Mouse (Mus musculus): Measurements from ENCODE around the gene Fam78b. TPM values are rescaled to one million over a fixed set of nuclear protein-coding genes. Genes with fewer than 3 reads are reported as not detected.

Gene Fam78b
- polyA plus RNA-seq, 1 experiment = 1.6 TPM

GRCm38 (mm10) chr1:167094589-167095148 lies 93.5 kb downstream of the Fam78b start:
- no peak overlapping the region for H3K27ac ChIP-seq (ENCODE audit: control insufficient read depth, insufficient read depth, low read length)
- no peaks in the 10 kb centered on the region for H3K36me3 ChIP-seq (ENCODE audit: control insufficient read depth, insufficient read depth, low read length)
- no peak overlapping the region for H3K4me3 ChIP-seq (ENCODE audit: control insufficient read depth, insufficient read depth, low read length)
- no peak for DNase-seq
- no peaks in the 10 kb centered on the region for H3K27me3 ChIP-seq (ENCODE audit: control insufficient read depth, insufficient read depth, low read length)
- TF ChIP-seq POLR2A (IDR thresholded peaks at IDR 0.05; ENCODE audit: control insufficient read depth, extremely low read depth, insufficient read depth, low read length, poor library complexity) (no peak), CTCF (IDR thresholded peaks at IDR 0.05; ENCODE audit: borderline replicate concordance, control insufficient read depth, extremely low read depth, insufficient read depth, low read length, poor library complexity) (no peak)
- WGBS = 86% methylated on average over 10 of the region's 10 CpGs
- no peaks in the 10 kb centered on the region for H3K4me1 ChIP-seq (replicated peaks; ENCODE audit: control insufficient read depth, insufficient read depth, low read length)

- Histone ChIP-seq H3K27me3 (ENCODE audit: control insufficient read depth, insufficient read depth, low read length) (no peaks in the 10 kb centered on the region), H3K4me1 (replicated peaks; ENCODE audit: control insufficient read depth, insufficient read depth, low read length) (no peaks in the 10 kb centered on the region), H3K27ac (ENCODE audit: control insufficient read depth, insufficient read depth, low read length) (no peak overlapping the region), H3K36me3 (ENCODE audit: control insufficient read depth, insufficient read depth, low read length) (no peaks in the 10 kb centered on the region), H3K4me3 (ENCODE audit: control insufficient read depth, insufficient read depth, low read length) (no peak overlapping the region)
- 90% methylated on average over 7 of the region's 7 CpGs for WGBS
- DNase-seq = no peak
- TF ChIP-seq POLR2A (IDR thresholded peaks at IDR 0.05; ENCODE audit: control insufficient read depth, extremely low read depth, insufficient read depth, low read length, poor library complexity) (no peak), CTCF (IDR thresholded peaks at IDR 0.05; ENCODE audit: borderline replicate concordance, control insufficient read depth, extremely low read depth, insufficient read depth, low read length, poor library complexity) (no peak)
Measured at GRCm38 (mm10) chr1:167098741-167099140, 97.5 kb downstream of the Fam78b start.

- Histone ChIP-seq H3K27me3 (ENCODE audit: control insufficient read depth, insufficient read depth, low read length) (no peaks in the 10 kb centered on the region), H3K36me3 (ENCODE audit: control insufficient read depth, insufficient read depth, low read length) (no peaks in the 10 kb centered on the region), H3K4me1 (replicated peaks; ENCODE audit: control insufficient read depth, insufficient read depth, low read length) (no peaks in the 10 kb centered on the region), H3K27ac (ENCODE audit: control insufficient read depth, insufficient read depth, low read length) (no peak overlapping the region), H3K4me3 (ENCODE audit: control insufficient read depth, insufficient read depth, low read length) (no peak overlapping the region)
- 42% methylated on average over 8 of the region's 8 CpGs for WGBS
- no peak for DNase-seq
- TF ChIP-seq CTCF (IDR thresholded peaks at IDR 0.05; ENCODE audit: borderline replicate concordance, control insufficient read depth, extremely low read depth, insufficient read depth, low read length, poor library complexity) = no peak
- TF ChIP-seq POLR2A (IDR thresholded peaks at IDR 0.05; ENCODE audit: control insufficient read depth, extremely low read depth, insufficient read depth, low read length, poor library complexity) = no peak
Measured at GRCm38 (mm10) chr1:167102046-167102445, 100.8 kb downstream of the Fam78b start.

GRCm38 (mm10) chr1:167102566-167102965 lies 101.3 kb downstream of the Fam78b start:
- WGBS = 59% methylated on average over 9 of the region's 9 CpGs
- H3K27ac ChIP-seq (ENCODE audit: control insufficient read depth, insufficient read depth, low read length) = no peak overlapping the region

GRCm38 (mm10) chr1:167104956-167105626 lies 103.9 kb downstream of the Fam78b start:
- no peak for TF ChIP-seq CTCF (IDR thresholded peaks at IDR 0.05; ENCODE audit: borderline replicate concordance, control insufficient read depth, extremely low read depth, insufficient read depth, low read length, poor library complexity)
- no peak for TF ChIP-seq POLR2A (IDR thresholded peaks at IDR 0.05; ENCODE audit: control insufficient read depth, extremely low read depth, insufficient read depth, low read length, poor library complexity)
- 74% methylated on average over 5 of the region's 5 CpGs for WGBS
- no peak for DNase-seq

More at GRCm38 (mm10) chr1:167102566-167102965, 101.3 kb downstream of the Fam78b start:
- peak overlapping the region; percentile 11; the same call in 1 of the 2 replicates for H3K4me3 ChIP-seq (ENCODE audit: control insufficient read depth, insufficient read depth, low read length)
- H3K4me1 ChIP-seq (replicated peaks; ENCODE audit: control insufficient read depth, insufficient read depth, low read length) = no peaks in the 10 kb centered on the region
- no peak for DNase-seq
- no peaks in the 10 kb centered on the region for H3K36me3 ChIP-seq (ENCODE audit: control insufficient read depth, insufficient read depth, low read length)
- TF ChIP-seq POLR2A (IDR thresholded peaks at IDR 0.05; ENCODE audit: control insufficient read depth, extremely low read depth, insufficient read depth, low read length, poor library complexity) = no peak
- no peak for TF ChIP-seq CTCF (IDR thresholded peaks at IDR 0.05; ENCODE audit: borderline replicate concordance, control insufficient read depth, extremely low read depth, insufficient read depth, low read length, poor library complexity)
- no peaks in the 10 kb centered on the region for H3K27me3 ChIP-seq (ENCODE audit: control insufficient read depth, insufficient read depth, low read length)

GRCm38 (mm10) chr1:167105916-167106315 lies 104.7 kb downstream of the Fam78b start:
- Histone ChIP-seq H3K4me1 (replicated peaks; ENCODE audit: control insufficient read depth, insufficient read depth, low read length) (no peaks in the 10 kb centered on the region), H3K4me3 (ENCODE audit: control insufficient read depth, insufficient read depth, low read length) (no peak overlapping the region), H3K27ac (ENCODE audit: control insufficient read depth, insufficient read depth, low read length) (no peak overlapping the region), H3K27me3 (ENCODE audit: control insufficient read depth, insufficient read depth, low read length) (no peaks in the 10 kb centered on the region), H3K36me3 (ENCODE audit: control insufficient read depth, insufficient read depth, low read length) (no peaks in the 10 kb centered on the region)
- DNase-seq = no peak
- TF ChIP-seq CTCF (IDR thresholded peaks at IDR 0.05; ENCODE audit: borderline replicate concordance, control insufficient read depth, extremely low read depth, insufficient read depth, low read length, poor library complexity) (no peak), POLR2A (IDR thresholded peaks at IDR 0.05; ENCODE audit: control insufficient read depth, extremely low read depth, insufficient read depth, low read length, poor library complexity) (no peak)
- WGBS = 90% methylated on average over 4 of the region's 4 CpGs

More at GRCm38 (mm10) chr1:167104956-167105626, 103.9 kb downstream of the Fam78b start:
- Histone ChIP-seq H3K36me3 (ENCODE audit: control insufficient read depth, insufficient read depth, low read length) (no peaks in the 10 kb centered on the region), H3K4me3 (ENCODE audit: control insufficient read depth, insufficient read depth, low read length) (no peak overlapping the region), H3K27me3 (ENCODE audit: control insufficient read depth, insufficient read depth, low read length) (no peaks in the 10 kb centered on the region), H3K27ac (ENCODE audit: control insufficient read depth, insufficient read depth, low read length) (no peak overlapping the region), H3K4me1 (replicated peaks; ENCODE audit: control insufficient read depth, insufficient read depth, low read length) (no peaks in the 10 kb centered on the region)
